Mouse (Mus musculus): ENCODE data around the gene Armc2. TPM values are rescaled to one million over a fixed set of nuclear protein-coding genes. Genes with fewer than 3 reads are reported as not detected.

The Armc2 gene
- polyA plus RNA-seq, 1 experiment from 2014 or later, result 12.5 TPM

DNA sequence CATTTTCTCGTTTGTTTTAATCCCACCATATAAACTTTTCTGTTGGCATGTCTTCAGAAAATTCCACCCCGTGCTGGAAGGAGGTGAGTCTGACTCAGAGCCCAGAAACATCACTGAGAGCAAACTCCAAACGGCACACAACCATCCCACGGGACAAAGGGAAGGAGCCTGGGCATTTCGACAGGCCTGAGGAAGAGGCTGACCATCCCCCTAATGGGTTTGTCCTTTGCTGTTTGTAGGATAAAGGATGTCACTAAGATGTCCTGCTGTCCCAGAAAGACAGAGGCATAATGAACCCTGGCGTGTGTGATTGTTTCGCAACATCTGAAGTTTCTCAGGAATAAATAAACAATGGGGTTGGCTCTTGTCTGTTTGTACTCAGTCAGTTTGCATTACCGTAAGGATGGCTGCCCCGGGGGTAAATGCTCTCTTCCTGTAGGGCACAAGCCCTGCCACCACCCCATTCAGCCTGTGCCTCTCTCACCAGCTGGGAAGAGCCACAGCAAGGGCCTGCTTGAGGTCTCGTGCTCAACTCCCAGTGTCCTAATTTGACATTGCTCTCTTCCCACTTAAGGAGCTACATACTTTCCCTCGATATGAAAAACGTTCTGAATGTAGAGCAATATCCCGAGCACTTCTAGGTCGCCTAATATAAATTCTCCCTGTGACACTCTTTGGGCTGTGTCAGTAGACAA is 26.7 kb downstream of the Armc2 start:
- WGBS, result 17% methylated on average over 14 of the region's 14 CpGs
- no peak overlapping the region for H3K9ac ChIP-seq
- H3K36me3 ChIP-seq, result no peaks in the 10 kb centered on the region
- no peaks in the 10 kb centered on the region for H3K4me1 ChIP-seq (replicated peaks)
- H3K27ac ChIP-seq (replicated peaks), result no peak overlapping the region
- H3K4me3 ChIP-seq, result no peak overlapping the region
- H3K27me3 ChIP-seq, result 0 out of 2 replicates have a peak, but pooled peaks cover 6% of the 10 kb centered on the region
- no peaks in the 10 kb centered on the region for H3K9me3 ChIP-seq
- no peak for ATAC-seq (ENCODE audit: low FRiP score, low read depth)
- H3K4me2 ChIP-seq, result no peak overlapping the region

DNA sequence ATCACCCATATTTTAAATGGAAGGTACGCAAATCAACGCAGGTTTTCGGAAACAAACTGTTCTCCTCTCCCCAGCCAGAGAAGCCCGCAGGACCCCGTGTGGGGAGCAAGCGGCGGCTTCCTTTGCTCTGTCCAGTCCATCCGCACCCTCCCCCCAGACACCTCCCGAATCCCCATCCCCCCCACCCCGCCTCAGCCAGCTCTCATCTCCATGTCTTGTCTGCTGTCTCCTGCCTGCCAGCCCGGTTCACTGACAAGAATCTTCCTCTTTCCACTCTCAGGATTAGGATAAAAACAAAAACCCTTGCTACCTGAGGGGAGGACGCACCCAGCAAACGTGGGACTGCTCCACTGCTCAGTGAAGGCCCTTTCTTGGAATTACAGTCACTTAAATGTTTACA is 27.3 kb downstream of the Armc2 start:
- H3K27me3 ChIP-seq, result 0 out of 2 replicates have a peak, but pooled peaks cover 6% of the 10 kb centered on the region
- H3K4me1 ChIP-seq (replicated peaks), result no peaks in the 10 kb centered on the region
- no peak overlapping the region for H3K4me3 ChIP-seq
- no peak overlapping the region for H3K4me2 ChIP-seq
- no peaks in the 10 kb centered on the region for H3K9me3 ChIP-seq
- 18% methylated on average over 13 of the region's 13 CpGs for WGBS
- ATAC-seq (ENCODE audit: low FRiP score, low read depth), result no peak
- no peak overlapping the region for H3K9ac ChIP-seq
- H3K36me3 ChIP-seq, result no peaks in the 10 kb centered on the region
- H3K27ac ChIP-seq (replicated peaks), result no peak overlapping the region

DNA sequence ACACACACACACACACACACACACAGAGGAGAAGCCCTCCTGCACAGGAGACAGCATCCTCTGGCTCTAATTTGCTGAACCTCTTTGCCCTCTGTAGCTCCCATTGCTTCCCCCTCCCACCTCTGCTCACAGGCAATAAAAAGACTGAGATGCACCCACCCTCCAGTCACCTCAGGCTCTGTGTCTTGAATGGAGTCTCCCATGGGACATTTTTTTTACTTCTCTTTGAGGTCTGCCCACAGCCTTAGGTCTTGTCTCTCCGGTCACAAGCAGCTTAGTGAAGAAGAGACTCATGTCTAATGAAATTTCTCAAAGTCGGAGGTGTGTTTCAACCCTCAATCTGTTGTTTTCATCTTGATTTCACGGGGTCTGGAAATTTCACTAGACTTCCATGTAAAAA is 29.3 kb downstream of the Armc2 start:
- no peak overlapping the region for H3K27ac ChIP-seq (replicated peaks)
- 0 out of 2 replicates have a peak, but pooled peaks cover 6% of the 10 kb centered on the region for H3K27me3 ChIP-seq
- 91% methylated on average over 3 of the region's 3 CpGs for WGBS
- H3K4me3 ChIP-seq, result no peak overlapping the region
- H3K4me1 ChIP-seq (replicated peaks), result no peaks in the 10 kb centered on the region
- no peak for ATAC-seq (ENCODE audit: low FRiP score, low read depth)
- no peak overlapping the region for H3K9ac ChIP-seq
- H3K36me3 ChIP-seq, result no peaks in the 10 kb centered on the region
- no peaks in the 10 kb centered on the region for H3K9me3 ChIP-seq
- H3K4me2 ChIP-seq, result no peak overlapping the region

DNA sequence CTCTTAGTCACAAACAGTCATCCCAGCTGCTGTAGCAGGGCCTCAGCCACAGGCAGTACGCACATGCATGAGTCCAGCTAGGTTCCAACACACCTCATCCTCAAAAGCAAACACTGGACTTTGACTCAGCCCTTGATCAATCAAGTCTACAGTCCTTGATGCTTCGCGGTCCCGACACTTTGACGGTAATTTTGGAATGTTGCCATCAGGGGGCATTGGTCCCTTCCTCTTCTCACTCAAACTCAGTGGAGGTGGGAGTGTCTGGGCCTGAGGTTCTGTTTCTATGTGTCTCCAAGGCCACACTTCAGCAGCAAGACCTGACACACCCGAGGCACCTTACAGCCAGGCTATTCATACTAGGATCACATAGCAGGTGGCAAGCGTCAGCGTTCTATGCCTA is 32.1 kb downstream of the Armc2 start:
- 88% methylated on average over 8 of the region's 8 CpGs for WGBS
- Histone ChIP-seq H3K36me3 (no peaks in the 10 kb centered on the region), H3K4me1 (replicated peaks) (no peaks in the 10 kb centered on the region), H3K4me2 (no peak overlapping the region), H3K27ac (replicated peaks) (no peak overlapping the region), H3K9ac (no peak overlapping the region), H3K9me3 (no peaks in the 10 kb centered on the region), H3K4me3 (no peak overlapping the region), H3K27me3 (0 out of 2 replicates have a peak, but pooled peaks cover under 1% of the 10 kb centered on the region)
- no peak for ATAC-seq (ENCODE audit: low FRiP score, low read depth)

DNA sequence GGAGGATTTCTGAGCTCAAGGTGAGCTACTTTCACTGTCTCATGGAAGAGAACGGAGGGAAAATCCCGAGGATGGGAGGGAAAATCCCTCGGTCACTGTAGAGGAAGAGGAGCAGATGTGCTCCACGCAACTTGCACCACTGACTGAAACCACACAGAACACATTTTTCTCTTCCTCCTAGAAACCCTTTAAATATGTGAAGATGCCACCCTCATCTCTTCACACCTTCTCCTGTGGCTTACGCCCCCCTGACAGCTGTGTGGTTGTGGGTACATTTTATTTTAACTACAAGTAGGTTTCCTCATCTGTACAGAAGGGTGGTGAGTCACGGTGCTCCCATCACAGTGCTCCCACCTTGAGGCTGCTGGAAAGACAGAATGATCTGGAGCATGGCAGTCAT is 34.0 kb downstream of the Armc2 start:
- no peaks in the 10 kb centered on the region for H3K36me3 ChIP-seq
- H3K27ac ChIP-seq (replicated peaks), result no peak overlapping the region
- no peaks in the 10 kb centered on the region for H3K4me1 ChIP-seq (replicated peaks)
- no peak overlapping the region for H3K4me3 ChIP-seq
- no peak overlapping the region for H3K4me2 ChIP-seq
- H3K27me3 ChIP-seq, result no peaks in the 10 kb centered on the region
- no peak overlapping the region for H3K9ac ChIP-seq
- WGBS, result 94% methylated on average over 6 of the region's 6 CpGs
- ATAC-seq (ENCODE audit: low FRiP score, low read depth), result no peak
- no peaks in the 10 kb centered on the region for H3K9me3 ChIP-seq

DNA sequence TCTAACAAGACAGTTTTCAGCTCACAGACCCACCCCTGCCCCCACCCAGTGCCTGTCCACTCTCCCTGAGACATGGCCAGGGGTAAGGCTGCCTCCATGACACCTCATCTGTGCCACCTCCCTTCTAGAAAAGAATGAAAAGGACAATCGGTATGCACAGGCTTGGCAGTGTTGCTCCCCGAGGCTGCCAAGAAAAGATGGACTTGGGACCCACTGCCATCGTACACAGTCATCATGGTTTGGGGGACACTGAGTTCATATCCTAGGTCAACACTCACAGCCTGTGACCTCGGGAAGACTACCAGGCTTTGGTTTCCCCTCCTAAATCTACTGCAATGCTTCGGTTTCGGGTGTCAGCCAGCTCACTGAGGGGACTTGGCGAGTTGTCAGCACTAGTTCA is 35.4 kb downstream of the Armc2 start:
- 72% methylated on average over 7 of the region's 7 CpGs for WGBS
- Histone ChIP-seq H3K4me2 (no peak overlapping the region), H3K9me3 (no peaks in the 10 kb centered on the region), H3K4me1 (replicated peaks) (no peaks in the 10 kb centered on the region), H3K9ac (no peak overlapping the region), H3K4me3 (no peak overlapping the region), H3K27ac (replicated peaks) (no peak overlapping the region), H3K27me3 (no peaks in the 10 kb centered on the region), H3K36me3 (no peaks in the 10 kb centered on the region)
- no peak for ATAC-seq (ENCODE audit: low FRiP score, low read depth)

DNA sequence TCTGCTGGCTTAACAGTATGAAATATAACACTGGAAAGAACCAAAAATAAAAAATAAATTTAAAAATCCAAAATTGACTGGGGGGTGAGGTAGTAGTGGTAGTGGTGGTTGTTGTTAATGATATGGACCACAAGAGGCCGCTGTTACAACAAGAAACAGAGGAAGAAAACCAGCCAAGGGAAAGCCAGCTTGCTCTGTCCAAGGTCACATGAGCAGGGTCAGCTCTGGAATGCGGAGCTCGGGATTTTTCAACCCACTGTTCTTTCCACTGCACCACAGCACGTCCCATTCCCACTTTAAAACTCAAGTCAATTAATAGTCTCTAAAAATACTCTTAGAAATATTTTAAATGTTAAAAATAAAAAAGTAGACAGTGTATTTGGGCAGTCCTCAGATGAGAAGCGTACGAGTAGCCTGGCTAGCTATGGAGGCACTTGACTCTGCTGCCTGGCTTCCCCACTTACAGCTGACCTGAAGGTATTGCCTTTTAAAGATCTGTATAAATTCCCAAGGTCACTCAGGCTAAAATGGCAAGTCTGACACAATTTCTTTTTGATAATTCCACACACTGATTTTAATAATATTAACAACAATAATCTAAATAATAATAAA is 37.4 kb downstream of the Armc2 start:
- no peaks in the 10 kb centered on the region for H3K27me3 ChIP-seq
- no peak overlapping the region for H3K4me3 ChIP-seq
- peak; percentile 45; the same call in 1 of the 2 replicates for ATAC-seq (ENCODE audit: low FRiP score, low read depth)
- H3K9ac ChIP-seq, result no peak overlapping the region
- H3K36me3 ChIP-seq, result no peaks in the 10 kb centered on the region
- no peaks in the 10 kb centered on the region for H3K9me3 ChIP-seq
- H3K4me1 ChIP-seq (replicated peaks), result no peaks in the 10 kb centered on the region
- H3K27ac ChIP-seq (replicated peaks), result no peak overlapping the region
- WGBS, result 26% methylated on average over 6 of the region's 6 CpGs
- no peak overlapping the region for H3K4me2 ChIP-seq

DNA sequence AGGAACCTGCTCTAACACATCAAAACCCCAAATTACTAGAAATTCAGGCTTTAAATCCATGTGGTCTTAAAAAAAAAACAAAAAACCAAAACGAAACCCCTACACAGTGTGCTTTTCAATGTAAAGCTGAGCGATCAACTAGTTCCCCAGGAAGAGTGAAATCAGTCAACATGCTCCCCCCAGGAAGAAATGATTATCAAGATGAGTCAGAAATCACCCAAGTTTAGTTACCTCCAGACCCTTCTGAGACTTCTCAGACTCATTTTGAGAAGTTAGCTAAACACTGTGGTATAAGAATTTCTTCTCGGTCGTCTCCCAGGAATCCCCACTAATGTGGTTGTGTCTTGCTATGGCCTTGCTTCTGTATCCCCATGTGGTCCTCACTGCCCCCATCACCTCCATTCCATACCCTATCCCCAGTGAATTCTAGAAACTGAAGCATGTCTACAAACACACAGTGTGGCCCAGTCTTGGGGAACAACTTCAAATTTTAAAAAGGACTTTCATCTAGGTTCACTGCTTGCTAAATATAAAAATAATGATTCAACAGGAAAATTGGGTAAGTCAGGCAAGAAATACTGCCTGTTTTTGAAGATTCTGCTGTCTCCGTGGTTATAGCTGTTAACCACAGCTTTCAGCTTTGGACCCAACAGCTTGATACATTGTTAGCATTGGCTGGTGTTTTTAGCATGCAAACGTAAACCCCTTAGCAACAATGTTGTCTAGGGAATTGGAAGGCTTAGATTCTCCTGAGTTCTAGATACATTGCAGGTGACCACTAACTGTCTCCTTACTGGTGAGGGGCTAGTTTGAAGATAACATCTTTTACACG is 39.6 kb downstream of the Armc2 start:
- no peak for ATAC-seq (ENCODE audit: low FRiP score, low read depth)
- 84% methylated on average over 7 of the region's 7 CpGs for WGBS
- no peak overlapping the region for H3K27ac ChIP-seq (replicated peaks)
- H3K27me3 ChIP-seq, result no peaks in the 10 kb centered on the region
- no peak overlapping the region for H3K4me2 ChIP-seq
- H3K36me3 ChIP-seq, result no peaks in the 10 kb centered on the region
- H3K9me3 ChIP-seq, result no peaks in the 10 kb centered on the region
- H3K9ac ChIP-seq, result no peak overlapping the region
- H3K4me1 ChIP-seq (replicated peaks), result no peaks in the 10 kb centered on the region
- no peak overlapping the region for H3K4me3 ChIP-seq

DNA sequence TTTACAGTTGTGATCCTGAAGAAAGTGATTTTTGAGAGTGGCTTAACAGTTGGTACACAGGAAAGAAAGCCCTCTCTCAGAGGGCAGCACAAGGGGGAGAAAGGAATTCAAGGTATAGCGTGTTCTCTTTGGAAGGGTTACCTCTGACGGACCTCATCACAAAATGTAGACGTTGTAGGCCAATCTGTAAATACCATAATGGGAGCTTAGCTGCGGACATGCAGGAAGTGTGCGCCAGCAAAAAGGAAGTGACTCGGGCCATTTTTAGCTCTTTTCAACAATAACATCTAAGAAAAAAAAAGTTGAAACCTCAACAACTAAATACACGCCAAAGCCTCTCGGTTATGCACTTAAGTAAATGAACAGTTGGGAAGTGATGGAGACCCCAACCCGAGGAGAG is 45.6 kb downstream of the Armc2 start:
- no peaks in the 10 kb centered on the region for H3K27me3 ChIP-seq
- no peak for ATAC-seq (ENCODE audit: low FRiP score, low read depth)
- 85% methylated on average over 9 of the region's 9 CpGs for WGBS

DNA sequence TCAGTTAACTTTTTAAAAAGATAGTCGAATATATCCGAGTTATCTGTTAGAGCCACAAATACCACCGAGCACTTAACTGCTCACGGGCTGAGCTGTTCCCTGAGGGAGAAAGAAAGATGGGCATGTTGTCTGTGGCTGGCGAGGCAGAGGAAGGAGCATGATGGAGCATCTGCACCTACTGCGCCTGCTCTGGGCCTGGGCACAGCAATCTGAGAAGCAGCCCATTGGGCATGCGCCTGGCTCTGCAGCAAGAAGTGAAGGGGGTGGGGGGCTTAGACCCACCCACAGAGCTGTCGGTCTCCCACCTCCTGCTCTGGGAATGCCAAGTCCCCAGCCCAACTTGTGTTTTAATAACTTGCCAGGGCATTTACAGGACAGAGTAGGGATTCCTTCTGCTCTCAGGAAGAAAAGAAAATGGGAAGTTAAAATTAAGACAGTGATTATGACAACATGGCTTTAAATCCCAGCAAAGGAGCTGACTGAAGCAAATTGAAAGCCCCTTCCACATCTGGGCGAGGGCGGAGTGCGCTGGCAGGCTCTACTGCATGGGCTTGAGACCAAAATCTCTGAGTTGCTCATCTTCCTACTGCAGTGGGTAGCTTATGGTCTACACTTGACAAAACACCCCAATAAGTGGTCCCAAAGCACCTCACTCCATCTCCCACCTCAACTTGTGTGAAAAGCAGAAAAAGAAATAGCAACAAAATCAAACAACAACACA is 50.2 kb downstream of the Armc2 start:
- WGBS, result 74% methylated on average over 11 of the region's 11 CpGs
- Histone ChIP-seq H3K9ac (no peak overlapping the region), H3K4me1 (replicated peaks) (no peaks in the 10 kb centered on the region), H3K36me3 (no peaks in the 10 kb centered on the region), H3K27me3 (no peaks in the 10 kb centered on the region), H3K27ac (replicated peaks) (no peak overlapping the region), H3K9me3 (no peaks in the 10 kb centered on the region), H3K4me3 (no peak overlapping the region), H3K4me2 (no peak overlapping the region)
- no peak for ATAC-seq (ENCODE audit: low FRiP score, low read depth)

More for the DNA sequence above, 45.6 kb downstream of the Armc2 start:
- no peaks in the 10 kb centered on the region for H3K4me1 ChIP-seq (replicated peaks)
- no peak overlapping the region for H3K27ac ChIP-seq (replicated peaks)
- no peak overlapping the region for H3K4me2 ChIP-seq
- no peaks in the 10 kb centered on the region for H3K36me3 ChIP-seq
- no peak overlapping the region for H3K9ac ChIP-seq
- H3K4me3 ChIP-seq, result no peak overlapping the region
- no peaks in the 10 kb centered on the region for H3K9me3 ChIP-seq

DNA sequence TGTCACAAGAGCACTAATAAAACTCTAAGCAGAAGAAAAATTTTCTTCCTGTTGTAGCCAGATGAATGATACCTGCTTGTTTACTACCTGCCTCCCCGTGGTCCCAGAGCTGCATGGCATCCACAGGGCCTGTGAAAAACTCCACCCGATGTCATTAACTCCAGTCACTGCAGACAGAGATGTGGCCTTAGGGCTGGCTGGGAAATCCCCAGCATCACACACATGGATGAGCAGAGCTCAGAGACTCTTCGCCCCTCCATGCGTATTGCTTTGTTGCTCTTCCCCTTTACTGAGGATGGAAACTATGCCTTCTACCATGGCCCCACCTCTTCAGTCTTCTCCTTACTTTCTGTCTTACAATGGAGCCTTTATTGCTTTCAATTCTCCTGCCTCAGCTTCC is 55.5 kb downstream of the Armc2 start:
- no peak overlapping the region for H3K4me2 ChIP-seq
- no peak overlapping the region for H3K9ac ChIP-seq
- H3K4me1 ChIP-seq (replicated peaks), result no peaks in the 10 kb centered on the region
- no peaks in the 10 kb centered on the region for H3K27me3 ChIP-seq
- H3K4me3 ChIP-seq, result no peak overlapping the region
- WGBS, result 25% methylated on average over 4 of the region's 4 CpGs
- H3K27ac ChIP-seq (replicated peaks), result no peak overlapping the region
- peak; percentile 38; the same call in 1 of the 2 replicates for ATAC-seq (ENCODE audit: low FRiP score, low read depth)
- no peaks in the 10 kb centered on the region for H3K36me3 ChIP-seq
- no peaks in the 10 kb centered on the region for H3K9me3 ChIP-seq

DNA sequence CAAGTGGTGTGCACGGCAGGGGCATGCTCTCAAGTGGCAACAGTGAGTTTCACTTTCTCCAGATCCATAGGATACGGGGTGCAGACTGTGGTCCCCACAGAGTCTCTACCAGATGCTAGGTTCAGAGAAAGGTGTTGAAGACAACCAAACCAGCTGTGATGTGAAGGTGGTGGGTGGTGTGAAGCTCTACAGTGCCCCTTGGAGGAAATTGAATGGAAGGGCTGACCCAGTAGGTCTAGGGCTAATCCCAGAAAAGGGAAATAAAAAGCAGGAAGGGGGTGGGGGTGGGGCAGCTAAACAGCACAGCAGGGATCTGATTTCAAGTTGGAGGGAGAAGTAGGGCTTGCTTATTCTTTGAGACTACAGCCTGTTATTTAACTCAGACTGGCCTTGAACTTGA is 58.4 kb downstream of the Armc2 start:
- H3K4me2 ChIP-seq, result no peak overlapping the region
- no peaks in the 10 kb centered on the region for H3K9me3 ChIP-seq
- no peak for ATAC-seq (ENCODE audit: low FRiP score, low read depth)
- no peaks in the 10 kb centered on the region for H3K36me3 ChIP-seq
- no peaks in the 10 kb centered on the region for H3K4me1 ChIP-seq (replicated peaks)
- no peak overlapping the region for H3K27ac ChIP-seq (replicated peaks)
- H3K4me3 ChIP-seq, result no peak overlapping the region
- no peaks in the 10 kb centered on the region for H3K27me3 ChIP-seq
- no peak overlapping the region for H3K9ac ChIP-seq
- whole genome bisulfite sequencing, result 75% methylated on average over 2 of the region's 2 CpGs
